Mouse (Mus musculus): ENCODE measurements at regions not wholly inside any gene's neighbourhood (a gene's known extent, or its start where the extent isn't known, plus 50 kb on each side); places are given as distances from the start of the nearest gene placed in this dataset.

DNA sequence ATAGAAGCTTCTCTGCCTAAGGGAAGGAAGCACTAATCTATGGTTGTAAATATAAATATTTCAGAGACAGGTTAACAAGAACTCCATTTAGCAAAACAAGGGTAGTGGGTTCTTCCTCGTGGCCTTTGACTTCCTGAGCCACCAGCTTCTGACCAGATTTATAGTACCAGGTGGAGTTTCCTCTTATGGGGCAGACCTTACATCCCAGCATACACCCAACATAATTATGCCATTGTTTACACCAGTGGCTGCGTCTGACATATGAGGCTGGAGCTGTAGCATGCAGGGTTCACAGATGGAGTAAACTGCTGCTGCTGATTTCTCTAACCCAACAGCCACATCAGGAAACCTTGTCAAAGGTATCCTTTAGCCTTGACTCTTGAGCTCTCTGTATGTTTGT is 75.5 kb downstream of the Trib2 start:
- H3K4me3 ChIP-seq (ENCODE audit: low read length) = no peak overlapping the region
- peak overlapping the region; percentile 29; the same call in 1 of the 2 replicates for H3K27ac ChIP-seq (ENCODE audit: low read length)
- H3K9ac ChIP-seq (replicated peaks; ENCODE audit: low read length) = no peak overlapping the region
- no peaks in the 10 kb centered on the region for H3K27me3 ChIP-seq (ENCODE audit: insufficient read depth, low read length)
- peak; percentile 56; the same call in 1 of the 2 replicates for ATAC-seq (ENCODE audit: low FRiP score, low TSS enrichment)
- no peaks in the 10 kb centered on the region for H3K36me3 ChIP-seq (ENCODE audit: insufficient read depth, low read length)
- peaks cover 17% of the 10 kb centered on the region for H3K4me1 ChIP-seq (ENCODE audit: insufficient read depth, low read length)
- H3K9me3 ChIP-seq (ENCODE audit: low read length) = no peaks in the 10 kb centered on the region
- WGBS = 40% methylated on average over 2 of the region's 2 CpGs
- H3K4me2 ChIP-seq (replicated peaks; ENCODE audit: low read depth, low read length) = no peak overlapping the region

DNA sequence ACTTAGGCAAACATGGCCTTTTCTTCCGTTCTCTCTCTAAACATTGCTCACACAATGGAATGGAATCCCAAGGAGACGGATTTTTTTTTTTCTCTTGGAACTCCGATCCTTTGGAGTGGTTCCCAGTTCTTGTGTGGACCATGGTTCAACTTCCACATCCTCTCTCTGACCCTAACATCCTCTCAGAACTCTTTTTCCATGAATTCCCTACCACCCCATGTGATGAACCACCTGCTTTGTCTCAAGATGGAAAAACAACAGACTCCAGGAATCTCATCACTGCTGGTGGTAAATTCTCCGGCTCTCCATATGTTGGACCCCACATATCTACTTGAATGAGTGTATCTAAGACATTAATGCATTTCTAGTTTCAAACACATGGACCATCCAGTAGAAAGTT is 77.7 kb downstream of the Trib2 start:
- ATAC-seq (ENCODE audit: low FRiP score, low TSS enrichment) = peak; percentile 65
- H3K4me3 ChIP-seq (ENCODE audit: low read length) = no peak overlapping the region
- WGBS = 48% methylated on average over 4 of the region's 4 CpGs

DNA sequence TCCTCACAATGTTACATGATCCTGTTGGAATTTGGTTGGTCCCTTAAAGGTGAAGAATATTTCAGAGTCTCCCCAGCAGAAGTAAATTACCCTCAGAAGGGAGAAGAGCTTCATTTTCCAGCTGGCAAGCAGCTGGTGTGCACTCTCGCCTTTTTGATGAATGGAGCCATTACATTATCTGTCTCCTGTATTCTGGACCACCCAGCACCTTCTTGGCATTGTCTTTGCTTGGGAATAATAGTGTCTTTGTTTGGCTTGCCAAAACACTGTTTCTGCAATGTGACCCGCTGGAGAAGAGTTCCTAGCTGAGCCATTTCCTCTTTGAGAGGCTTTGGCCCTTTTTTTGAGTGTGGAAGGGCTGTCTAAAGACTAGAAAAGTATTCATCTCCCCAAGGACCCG is 85.5 kb downstream of the Trib2 start:
- H3K9ac ChIP-seq (replicated peaks; ENCODE audit: low read length) = no peak overlapping the region
- no peaks in the 10 kb centered on the region for H3K36me3 ChIP-seq (ENCODE audit: insufficient read depth, low read length)
- 54% methylated on average over 3 of the region's 3 CpGs for WGBS
- no peak for ATAC-seq (ENCODE audit: low FRiP score, low TSS enrichment)
- H3K27ac ChIP-seq (ENCODE audit: low read length) = no peak overlapping the region
- no peak overlapping the region for H3K4me2 ChIP-seq (replicated peaks; ENCODE audit: low read depth, low read length)
- no peaks in the 10 kb centered on the region for H3K27me3 ChIP-seq (ENCODE audit: insufficient read depth, low read length)
- H3K4me3 ChIP-seq (ENCODE audit: low read length) = no peak overlapping the region
- H3K9me3 ChIP-seq (ENCODE audit: low read length) = no peaks in the 10 kb centered on the region
- H3K4me1 ChIP-seq (ENCODE audit: insufficient read depth, low read length) = no peaks in the 10 kb centered on the region

More for the DNA sequence above, 77.7 kb downstream of the Trib2 start:
- Histone ChIP-seq H3K9ac (replicated peaks; ENCODE audit: low read length) (no peak overlapping the region), H3K27me3 (ENCODE audit: insufficient read depth, low read length) (no peaks in the 10 kb centered on the region), H3K9me3 (ENCODE audit: low read length) (no peaks in the 10 kb centered on the region), H3K4me1 (ENCODE audit: insufficient read depth, low read length) (peaks cover 14% of the 10 kb centered on the region), H3K4me2 (replicated peaks; ENCODE audit: low read depth, low read length) (no peak overlapping the region), H3K27ac (ENCODE audit: low read length) (no peak overlapping the region), H3K36me3 (ENCODE audit: insufficient read depth, low read length) (no peaks in the 10 kb centered on the region)

DNA sequence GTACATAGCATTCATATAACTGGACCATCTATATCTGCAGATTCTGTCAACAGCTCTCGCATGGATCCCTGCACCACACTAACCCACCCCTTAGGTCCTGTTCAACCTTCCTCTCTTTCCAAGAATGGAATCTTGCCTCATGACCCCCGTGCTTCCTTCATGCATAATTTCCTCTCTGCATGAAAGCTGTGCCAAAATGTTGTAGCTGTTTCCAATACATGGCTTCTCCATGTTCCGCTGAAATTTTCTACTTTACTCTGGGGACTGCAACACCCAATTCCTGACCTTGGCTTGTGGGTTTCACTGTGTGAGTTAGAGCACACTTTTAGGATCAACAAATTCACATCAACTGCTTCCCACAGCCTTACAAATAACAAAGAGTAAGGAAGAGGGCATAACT is 87.0 kb downstream of the Trib2 start:
- H3K4me1 ChIP-seq (ENCODE audit: insufficient read depth, low read length) = no peaks in the 10 kb centered on the region
- no peak overlapping the region for H3K27ac ChIP-seq (ENCODE audit: low read length)
- no peak for ATAC-seq (ENCODE audit: low FRiP score, low TSS enrichment)
- no peak overlapping the region for H3K9ac ChIP-seq (replicated peaks; ENCODE audit: low read length)
- 56% methylated on average over 3 of the region's 3 CpGs for WGBS
- H3K4me2 ChIP-seq (replicated peaks; ENCODE audit: low read depth, low read length) = no peak overlapping the region
- H3K9me3 ChIP-seq (ENCODE audit: low read length) = no peaks in the 10 kb centered on the region
- no peak overlapping the region for H3K4me3 ChIP-seq (ENCODE audit: low read length)
- H3K27me3 ChIP-seq (ENCODE audit: insufficient read depth, low read length) = no peaks in the 10 kb centered on the region
- no peaks in the 10 kb centered on the region for H3K36me3 ChIP-seq (ENCODE audit: insufficient read depth, low read length)

DNA sequence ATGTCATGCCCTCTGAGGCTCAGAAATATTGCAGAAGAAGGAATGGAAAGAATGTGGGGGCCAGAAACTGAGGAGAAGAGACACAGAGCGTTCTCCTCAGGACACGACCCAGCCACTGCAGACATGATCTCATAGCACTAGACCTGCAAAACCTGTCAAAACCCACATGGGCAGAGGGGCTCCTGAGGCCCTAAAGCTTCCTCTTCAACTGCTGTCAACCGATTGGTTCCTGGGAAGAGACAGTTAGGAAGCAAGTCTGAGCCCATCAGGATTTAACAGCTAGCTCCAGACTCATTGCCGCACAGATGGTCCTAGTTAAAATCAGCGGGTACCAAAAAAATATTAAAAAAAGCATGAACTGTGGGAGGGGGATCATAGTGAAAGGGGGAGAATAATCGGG is 93.2 kb downstream of the Trib2 start:
- H3K9me3 ChIP-seq (ENCODE audit: low read length) = no peaks in the 10 kb centered on the region
- WGBS = 75% methylated on average over 6 of the region's 6 CpGs
- H3K4me1 ChIP-seq (ENCODE audit: insufficient read depth, low read length) = peaks cover 13% of the 10 kb centered on the region
- no peaks in the 10 kb centered on the region for H3K27me3 ChIP-seq (ENCODE audit: insufficient read depth, low read length)
- H3K4me3 ChIP-seq (ENCODE audit: low read length) = no peak overlapping the region
- no peak for ATAC-seq (ENCODE audit: low FRiP score, low TSS enrichment)
- no peak overlapping the region for H3K9ac ChIP-seq (replicated peaks; ENCODE audit: low read length)
- H3K36me3 ChIP-seq (ENCODE audit: insufficient read depth, low read length) = no peaks in the 10 kb centered on the region
- H3K27ac ChIP-seq (ENCODE audit: low read length) = no peak overlapping the region
- no peak overlapping the region for H3K4me2 ChIP-seq (replicated peaks; ENCODE audit: low read depth, low read length)

DNA sequence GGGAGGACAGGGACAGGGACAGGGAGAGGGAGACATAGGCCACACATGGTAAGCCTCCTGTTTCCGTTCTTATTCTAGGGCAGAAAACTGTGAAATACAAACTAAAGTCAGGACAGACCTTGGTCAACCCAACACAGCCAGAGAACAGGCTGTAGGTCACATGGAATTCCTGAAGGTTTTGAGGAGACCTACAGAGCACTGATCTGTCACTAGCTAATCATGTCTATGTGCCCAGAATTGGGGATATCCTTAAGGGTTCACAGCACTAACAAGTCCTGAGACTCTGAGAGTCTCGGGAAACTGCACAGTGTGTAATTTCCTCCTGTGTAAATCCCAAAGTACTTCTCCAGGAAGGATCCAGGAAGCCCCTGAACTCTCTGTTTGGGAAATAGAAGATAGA is 94.6 kb downstream of the Trib2 start:
- Histone ChIP-seq H3K9me3 (ENCODE audit: low read length) (no peaks in the 10 kb centered on the region), H3K27me3 (ENCODE audit: insufficient read depth, low read length) (no peaks in the 10 kb centered on the region), H3K36me3 (ENCODE audit: insufficient read depth, low read length) (no peaks in the 10 kb centered on the region), H3K4me3 (ENCODE audit: low read length) (no peak overlapping the region), H3K27ac (ENCODE audit: low read length) (no peak overlapping the region), H3K4me2 (replicated peaks; ENCODE audit: low read depth, low read length) (no peak overlapping the region), H3K9ac (replicated peaks; ENCODE audit: low read length) (no peak overlapping the region), H3K4me1 (ENCODE audit: insufficient read depth, low read length) (peaks cover 27% of the 10 kb centered on the region)
- ATAC-seq (ENCODE audit: low FRiP score, low TSS enrichment) = no peak
- WGBS = 76% methylated on average over 2 of the region's 2 CpGs

DNA sequence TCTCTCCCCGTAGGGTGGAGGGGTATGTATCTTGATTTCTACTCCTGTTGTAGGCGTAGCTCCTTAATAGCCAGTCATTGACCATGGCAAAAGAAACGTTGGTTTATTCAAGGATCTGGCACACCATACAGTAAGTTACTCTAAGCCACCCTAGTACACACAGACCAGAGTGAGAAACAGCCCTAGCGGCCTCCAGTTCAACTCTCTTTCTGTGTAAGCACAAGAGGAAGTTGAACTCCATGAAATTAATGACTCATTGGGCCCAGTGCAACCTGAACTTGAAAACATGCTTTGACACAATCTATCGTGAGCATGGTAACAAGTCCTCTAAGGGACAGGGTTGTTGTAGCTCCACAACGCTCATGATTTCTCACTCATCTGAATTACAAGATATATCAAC is 96.6 kb downstream of the Trib2 start:
- 57% methylated on average over 6 of the region's 6 CpGs for WGBS
- peaks cover 31% of the 10 kb centered on the region for H3K4me1 ChIP-seq (ENCODE audit: insufficient read depth, low read length)
- H3K27ac ChIP-seq (ENCODE audit: low read length) = no peak overlapping the region

DNA sequence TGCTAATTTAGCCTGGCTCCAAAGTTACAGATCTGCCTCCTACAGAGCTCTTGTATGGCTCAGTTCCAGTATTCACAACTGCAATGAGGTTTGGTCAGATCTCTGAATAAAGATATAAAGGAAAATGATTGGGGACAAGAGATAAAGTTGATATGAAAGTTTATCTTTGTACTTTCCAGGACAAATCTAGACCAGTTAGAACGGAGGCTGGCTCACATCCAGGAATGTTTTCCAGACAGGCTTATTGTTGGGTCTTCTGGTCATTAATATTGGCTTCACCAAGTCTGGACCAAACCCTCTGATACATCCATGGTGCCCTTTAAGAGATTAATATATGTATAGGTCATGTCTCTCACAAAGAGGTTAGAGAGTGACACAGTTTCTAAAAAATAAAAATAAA is 97.9 kb downstream of the Trib2 start:
- peaks cover 31% of the 10 kb centered on the region for H3K4me1 ChIP-seq (ENCODE audit: insufficient read depth, low read length)
- H3K4me3 ChIP-seq (ENCODE audit: low read length) = no peak overlapping the region
- no peak overlapping the region for H3K4me2 ChIP-seq (replicated peaks; ENCODE audit: low read depth, low read length)
- WGBS = 50% methylated on average over 1 of the region's 1 CpGs
- peak overlapping the region; percentile 91 for H3K27ac ChIP-seq (ENCODE audit: low read length)
- ATAC-seq (ENCODE audit: low FRiP score, low TSS enrichment) = no peak
- H3K36me3 ChIP-seq (ENCODE audit: insufficient read depth, low read length) = no peaks in the 10 kb centered on the region
- H3K27me3 ChIP-seq (ENCODE audit: insufficient read depth, low read length) = no peaks in the 10 kb centered on the region
- H3K9me3 ChIP-seq (ENCODE audit: low read length) = no peaks in the 10 kb centered on the region
- no peak overlapping the region for H3K9ac ChIP-seq (replicated peaks; ENCODE audit: low read length)

More for the DNA sequence above, 96.6 kb downstream of the Trib2 start:
- Histone ChIP-seq H3K9ac (replicated peaks; ENCODE audit: low read length) (no peak overlapping the region), H3K9me3 (ENCODE audit: low read length) (no peaks in the 10 kb centered on the region), H3K4me2 (replicated peaks; ENCODE audit: low read depth, low read length) (no peak overlapping the region), H3K36me3 (ENCODE audit: insufficient read depth, low read length) (no peaks in the 10 kb centered on the region), H3K4me3 (ENCODE audit: low read length) (no peak overlapping the region), H3K27me3 (ENCODE audit: insufficient read depth, low read length) (no peaks in the 10 kb centered on the region)
- ATAC-seq (ENCODE audit: low FRiP score, low TSS enrichment) = no peak

DNA sequence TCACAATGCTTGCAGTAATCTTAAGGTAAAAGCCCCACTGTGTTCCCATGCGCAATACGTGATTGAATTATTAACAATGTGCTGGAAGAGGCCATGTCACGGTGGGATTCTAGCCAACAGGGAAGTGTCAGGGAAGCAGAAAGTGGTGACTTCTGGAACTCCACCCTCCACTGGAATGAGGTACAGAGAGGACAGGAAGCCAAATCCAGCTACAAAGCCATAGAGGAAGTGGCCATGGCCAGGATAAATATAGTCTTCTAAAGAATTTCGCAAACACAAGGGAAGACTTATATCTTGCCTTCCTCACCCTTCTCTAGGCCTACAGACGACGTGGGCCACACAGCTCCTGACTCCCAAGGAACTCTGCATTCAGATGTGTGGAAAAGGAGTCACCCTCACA is 98.7 kb downstream of the Trib2 start:
- peak; percentile 81 for ATAC-seq (ENCODE audit: low FRiP score, low TSS enrichment)
- no peaks in the 10 kb centered on the region for H3K27me3 ChIP-seq (ENCODE audit: insufficient read depth, low read length)
- H3K27ac ChIP-seq (ENCODE audit: low read length) = peak overlapping the region; percentile 91
- H3K9ac ChIP-seq (replicated peaks; ENCODE audit: low read length) = no peak overlapping the region
- peaks cover 31% of the 10 kb centered on the region for H3K4me1 ChIP-seq (ENCODE audit: insufficient read depth, low read length)
- no peak overlapping the region for H3K4me3 ChIP-seq (ENCODE audit: low read length)
- no peaks in the 10 kb centered on the region for H3K9me3 ChIP-seq (ENCODE audit: low read length)
- WGBS = 51% methylated on average over 6 of the region's 6 CpGs
- no peaks in the 10 kb centered on the region for H3K36me3 ChIP-seq (ENCODE audit: insufficient read depth, low read length)
- H3K4me2 ChIP-seq (replicated peaks; ENCODE audit: low read depth, low read length) = no peak overlapping the region; the same call in 1 of the 2 replicates

DNA sequence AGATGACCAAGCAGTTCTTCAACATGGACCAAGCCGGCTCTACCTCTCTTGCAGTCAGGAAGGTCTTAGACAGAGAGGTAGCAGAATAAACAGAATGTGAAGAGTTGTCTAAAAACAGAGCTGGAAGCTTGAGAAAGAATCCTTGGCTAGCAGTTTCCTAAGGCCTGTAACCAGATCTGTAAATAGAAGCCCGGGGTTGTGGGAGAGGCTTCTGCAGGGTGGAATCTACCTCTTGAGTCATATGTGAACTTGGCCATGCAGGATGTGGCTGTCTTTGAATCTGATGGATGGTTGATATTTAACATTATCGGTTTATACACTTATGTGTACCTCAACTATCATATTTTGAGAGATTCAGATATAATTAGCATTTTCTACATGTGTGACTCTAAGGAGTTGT is 99.4 kb downstream of the Trib2 start:
- H3K4me1 ChIP-seq (ENCODE audit: insufficient read depth, low read length) = peaks cover 31% of the 10 kb centered on the region
- ATAC-seq (ENCODE audit: low FRiP score, low TSS enrichment) = no peak
- H3K9me3 ChIP-seq (ENCODE audit: low read length) = no peaks in the 10 kb centered on the region
- H3K9ac ChIP-seq (replicated peaks; ENCODE audit: low read length) = no peak overlapping the region
- no peaks in the 10 kb centered on the region for H3K36me3 ChIP-seq (ENCODE audit: insufficient read depth, low read length)
- H3K4me2 ChIP-seq (replicated peaks; ENCODE audit: low read depth, low read length) = no peak overlapping the region
- peak overlapping the region; percentile 91 for H3K27ac ChIP-seq (ENCODE audit: low read length)
- H3K27me3 ChIP-seq (ENCODE audit: insufficient read depth, low read length) = no peaks in the 10 kb centered on the region
- WGBS = 64% methylated on average over 3 of the region's 3 CpGs
- H3K4me3 ChIP-seq (ENCODE audit: low read length) = no peak overlapping the region
